Mouse (Mus musculus): Measurements from ENCODE around the gene Gxylt1. TPM values are rescaled to one million over a fixed set of nuclear protein-coding genes. Genes with fewer than 3 reads are reported as not detected.
A peak's percentile ranks its signal among the peaks of the same experiment; 100 is the strongest.
"Not testable (repeated sequence)": the region's sequence is repeated elsewhere in the genome, so short reads cannot be mapped to it uniquely, and the experiment has no call there.

The Gxylt1 gene
- total RNA-seq, 1 experiment from 2014 or later, result 35.6 TPM

DNA sequence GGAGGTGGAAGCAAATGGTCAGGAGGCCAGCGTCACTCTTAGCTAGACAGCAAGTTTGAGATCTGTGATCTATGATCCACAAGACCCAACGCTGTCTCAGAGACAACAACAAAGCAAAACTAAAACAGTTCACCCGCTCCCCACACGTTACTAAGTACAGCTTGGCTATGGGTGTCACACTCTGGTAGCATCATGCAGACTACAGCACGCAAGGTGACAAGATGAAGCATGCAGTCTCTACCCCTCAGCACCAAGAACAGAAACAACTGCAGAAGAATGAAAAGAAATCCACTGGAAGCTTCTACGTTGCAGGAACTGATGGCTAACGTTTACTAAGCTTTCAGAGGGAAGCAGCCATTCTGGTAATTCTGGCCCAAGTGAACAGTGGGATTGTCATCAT is 11.4 kb downstream of the Gxylt1 start:
- no peak for DNase-seq

GRCm38 (mm10) chr15:93262818-93263217 is 12.2 kb downstream of the Gxylt1 start:
- DNase-seq, result no peak

DNA sequence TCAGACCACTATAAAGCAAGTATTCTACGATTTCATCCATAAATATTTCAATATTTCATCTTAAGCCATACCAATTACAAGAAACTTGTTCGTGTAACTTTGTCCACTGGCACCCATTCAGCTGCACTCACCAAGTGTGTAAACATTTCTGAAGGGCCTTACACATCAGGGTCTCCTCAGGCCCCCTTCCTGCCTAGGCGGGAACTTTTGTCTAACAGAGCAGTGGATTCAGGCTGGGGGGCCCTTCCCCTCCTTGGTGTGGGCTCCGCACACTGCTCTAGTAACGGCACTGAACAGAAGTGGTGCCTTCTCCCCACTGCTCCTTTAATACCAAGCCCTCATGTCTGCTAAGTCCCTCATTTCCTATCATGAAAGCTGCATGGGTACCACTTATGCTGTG is 12.7 kb downstream of the Gxylt1 start:
- no peak for DNase-seq

GRCm38 (mm10) chr15:93259933-93260332 is 15.0 kb downstream of the Gxylt1 start:
- no peak for DNase-seq

GRCm38 (mm10) chr15:93255295-93255694 is 19.7 kb downstream of the Gxylt1 start:
- DNase-seq, result no peak

- no peak for DNase-seq
These were observed 21.8 kb downstream of the Gxylt1 start for GRCm38 (mm10) chr15:93253172-93253571.

DNA sequence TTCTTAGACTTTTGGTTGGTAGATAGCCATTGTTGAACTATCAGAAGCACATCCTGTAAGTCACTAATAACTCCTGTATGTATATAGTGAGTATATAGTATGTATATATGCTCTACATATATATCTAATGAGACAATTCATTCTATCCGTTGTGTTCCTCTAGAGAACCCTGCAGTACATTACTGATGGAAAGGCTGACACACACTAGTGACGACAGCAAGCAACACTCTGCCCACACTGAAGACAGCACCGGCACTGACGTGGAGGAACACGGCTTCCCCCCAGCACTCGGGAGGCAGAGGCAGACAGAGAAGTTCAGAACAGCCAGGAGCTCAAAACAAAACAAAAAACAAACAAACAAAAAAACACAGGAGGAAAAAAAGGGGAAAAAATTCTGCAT is 22.6 kb downstream of the Gxylt1 start:
- no peak for DNase-seq

DNA sequence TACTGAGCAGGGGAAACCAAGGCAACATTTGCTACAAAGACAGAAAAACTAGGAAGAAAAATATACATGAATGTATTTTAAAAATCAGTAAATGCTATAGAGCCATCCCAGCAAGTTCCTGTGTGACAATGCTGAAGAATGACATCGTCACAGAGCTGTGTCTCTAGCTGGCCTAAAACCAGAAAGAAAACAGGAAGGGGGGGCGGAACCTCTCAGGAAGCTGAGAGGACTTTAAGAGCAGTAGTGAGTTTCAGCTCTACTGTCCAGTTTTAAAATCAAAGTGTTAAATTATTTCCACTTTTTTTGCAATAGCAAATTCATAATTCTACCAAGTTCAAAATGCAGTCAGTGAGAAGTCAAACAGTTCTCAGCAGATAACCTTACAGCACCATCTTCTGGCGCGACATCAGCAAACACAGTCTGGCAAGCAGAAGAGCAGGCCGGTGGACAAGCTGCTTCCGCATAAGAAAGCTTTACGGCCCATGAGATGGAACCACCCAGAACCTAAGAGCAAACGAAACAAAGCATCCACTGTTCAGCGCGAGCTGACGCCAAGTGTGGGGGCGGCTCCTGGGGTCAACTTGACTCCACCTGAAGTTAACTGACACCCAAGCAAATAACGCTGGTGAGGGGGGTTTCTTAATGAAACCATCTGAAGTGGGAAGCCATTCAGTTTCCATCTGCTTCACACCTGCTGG is 23.3 kb downstream of the Gxylt1 start:
- no peak for DNase-seq

GRCm38 (mm10) chr15:93243202-93243601 is 31.8 kb downstream of the Gxylt1 start:
- DNase-seq, result no peak

DNA sequence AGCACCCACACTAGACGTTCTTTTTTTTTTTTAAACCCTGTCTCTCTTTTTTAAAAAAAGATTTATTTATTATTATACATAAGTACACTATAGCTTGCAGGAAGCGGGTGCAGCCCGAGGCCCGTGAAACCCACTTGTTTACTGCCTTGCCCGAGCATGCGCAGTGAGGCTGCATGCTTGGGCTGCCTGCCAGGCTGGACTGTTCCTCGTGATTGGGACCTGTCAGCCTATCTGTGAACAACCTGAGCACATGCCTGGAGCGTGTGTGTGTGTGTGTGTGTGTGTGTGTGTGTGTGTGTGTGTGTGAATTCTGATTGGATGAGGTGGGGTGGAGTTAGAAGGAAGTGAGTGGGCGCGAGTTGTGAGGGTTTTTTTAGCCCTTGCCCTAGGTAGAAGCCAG is 38.5 kb downstream of the Gxylt1 start:
- DNase-seq, result not testable (repeated sequence)

- DNase-seq, result no peak
These were observed 46.0 kb downstream of the Gxylt1 start for GRCm38 (mm10) chr15:93229028-93229427.

- no peak for DNase-seq
These were observed 46.6 kb downstream of the Gxylt1 start for GRCm38 (mm10) chr15:93228375-93228774.

GRCm38 (mm10) chr15:93227764-93228079 is 47.3 kb downstream of the Gxylt1 start:
- DNase-seq, result peak; percentile 27

- DNase-seq, result no peak
These were observed 47.8 kb downstream of the Gxylt1 start for GRCm38 (mm10) chr15:93226930-93227763.

DNA sequence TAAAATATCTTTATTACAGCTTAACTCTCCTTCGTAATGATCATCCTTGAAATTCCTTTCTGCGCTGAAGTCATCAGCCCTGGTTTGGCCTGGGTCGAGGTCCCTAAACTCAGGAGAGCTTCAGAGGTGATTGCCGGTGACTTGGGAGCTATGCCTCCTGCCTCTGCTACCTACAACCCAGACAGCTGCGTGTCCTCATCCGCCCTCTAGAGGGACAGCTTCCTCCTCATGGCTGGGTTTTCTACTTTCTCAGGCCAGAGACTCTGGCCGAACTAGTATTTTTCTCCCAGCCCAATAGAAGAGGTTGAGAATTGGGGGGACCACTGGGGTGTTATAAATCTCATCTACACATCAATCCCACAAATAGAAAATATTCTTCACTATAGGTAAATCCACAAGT is 52.5 kb downstream of the Gxylt1 start:
- no peak for DNase-seq

DNA sequence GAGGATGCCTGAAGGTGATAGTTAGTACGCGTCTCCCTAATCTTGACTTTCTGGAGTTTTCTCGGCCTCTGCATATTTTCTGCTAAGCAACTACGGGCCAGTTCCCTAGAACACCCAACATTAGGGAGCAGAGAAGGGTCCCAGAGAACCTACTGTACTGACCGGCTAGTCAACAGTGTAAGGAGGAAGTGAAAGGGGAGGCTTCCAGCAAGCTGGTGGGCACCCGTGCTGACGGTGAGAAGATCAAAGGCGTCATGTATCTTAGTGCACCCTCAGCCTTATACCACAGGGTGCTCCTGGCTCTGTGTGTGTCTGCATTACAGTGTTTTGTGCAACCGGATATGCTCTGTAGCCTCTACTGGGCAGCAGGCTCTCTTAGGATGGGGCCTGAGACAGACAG is 62.4 kb downstream of the Gxylt1 start:
- DNase-seq, result no peak

GRCm38 (mm10) chr15:93204861-93205260 is 70.1 kb downstream of the Gxylt1 start:
- DNase-seq, result no peak

DNA sequence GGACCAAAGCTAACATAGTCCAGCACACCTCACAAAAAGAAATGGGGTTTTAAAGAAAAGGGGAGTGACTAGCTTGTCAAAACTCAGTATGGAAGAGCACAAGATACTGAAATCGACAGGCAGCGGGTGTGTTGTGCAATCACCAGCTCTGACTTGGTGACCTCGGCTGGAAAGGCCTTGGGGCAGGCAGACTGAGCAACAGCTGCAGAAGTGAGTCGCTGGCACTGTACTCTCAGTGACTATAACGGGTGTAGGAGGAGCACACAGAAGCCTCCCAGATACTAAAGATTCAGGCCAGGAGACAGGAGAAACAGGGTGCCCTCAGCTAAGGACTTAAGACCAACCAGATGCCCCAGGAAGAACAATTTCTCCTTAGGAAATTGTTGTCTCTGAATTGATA is 73.0 kb downstream of the Gxylt1 start:
- DNase-seq, result peak; percentile 64

- DNase-seq, result no peak
These were observed 83.4 kb downstream of the Gxylt1 start for GRCm38 (mm10) chr15:93191387-93192145.

All from adrenal gland, postnatal 25 days (tissue).